In the genomic region with DNA sequence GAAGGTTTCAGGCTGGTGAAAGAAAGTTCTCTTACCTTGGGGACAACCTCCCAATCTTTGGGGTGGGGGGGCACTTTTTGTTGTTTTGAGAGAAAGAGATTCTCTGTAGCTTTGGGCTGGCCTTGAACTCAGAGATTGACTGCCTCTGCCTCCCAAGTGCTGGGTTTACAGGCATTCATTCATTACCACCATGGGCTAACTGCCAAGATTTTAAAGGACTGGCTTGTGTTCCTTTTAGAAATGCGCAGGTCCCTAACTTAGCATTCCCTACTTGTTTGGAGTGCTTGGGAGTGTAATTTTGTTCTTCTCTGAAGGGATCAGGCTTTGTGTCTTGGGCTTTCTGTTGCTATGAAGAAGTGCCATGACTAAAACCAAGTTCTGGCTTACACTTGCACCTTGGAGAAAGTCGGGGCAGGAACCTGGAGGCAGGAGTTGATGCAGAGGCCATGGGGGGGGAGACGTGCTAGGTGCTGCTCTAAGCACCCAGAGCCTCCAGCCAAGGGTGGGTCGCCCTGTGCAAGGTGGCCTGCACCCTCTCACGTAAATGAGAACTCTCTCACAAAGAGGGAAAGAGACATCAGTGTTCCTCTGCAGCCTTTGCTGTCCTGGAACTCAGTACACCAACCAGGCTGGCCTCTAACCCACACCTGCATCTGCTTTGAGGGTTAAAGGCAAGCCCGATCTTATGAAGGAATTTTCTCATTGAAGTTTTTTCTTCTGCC, we compare ENCODE assay signal across 9 mouse cellular contexts. TPM values are rescaled to one million over a fixed set of nuclear protein-coding genes. Genes with fewer than 3 reads are reported as not detected.
A peak's percentile ranks its signal among the peaks of the same experiment; 100 is the strongest.
DNase-seq lines count a peak whose midpoint lies in the region; ATAC-seq lines count a peak whose summit lies in the region.
"Had no signal": no experiment of that assay in that cellular context is flagged by ENCODE, and none has a peak within 500 bp of the region (broad histone marks: within the 10 kb centered on the region; RNA-seq: fewer than 3 reads in every experiment).

No protein-coding gene starts in this region.

- H3K4me3 ChIP-seq in heart, embryonic 14.5 days (ENCODE audit: control insufficient read depth in 1 of 2, insufficient read depth in 1 of 2, low read depth in 1 of 2, low read length in 2 of 2), result peak overlapping the region; percentile 69 to 82; a peak in 3 of 4 replicates
- H3K4me3 ChIP-seq in hindbrain, embryonic 13.5 days, result peak overlapping the region; percentile 80
- H3K4me3 ChIP-seq in midbrain, embryonic 11.5 days (ENCODE audit: low read depth, low read length), result no peak overlapping the region

- peaks cover 5 to 13% of the 10 kb centered on the region in 2 experiments for H3K4me1 ChIP-seq in heart, embryonic 14.5 days (ENCODE audit: control insufficient read depth in 2 of 2, insufficient read depth in 2 of 2, low read length in 2 of 2)
- H3K4me1 ChIP-seq in hindbrain, embryonic 13.5 days (replicated peaks), result peaks cover 22% of the 10 kb centered on the region
- peaks cover 11% of the 10 kb centered on the region for H3K4me1 ChIP-seq in midbrain, embryonic 11.5 days (ENCODE audit: control insufficient read depth, insufficient read depth, low read length)

- no peak for ATAC-seq in heart, embryonic 14.5 days (ENCODE audit: insufficient number of reproducible peaks, insufficient read depth, low FRiP score, low read depth)
- no peak for ATAC-seq in hindbrain, embryonic 13.5 days (ENCODE audit: low FRiP score)
- ATAC-seq in midbrain, embryonic 11.5 days (ENCODE audit: low FRiP score), result no peak
- ATAC-seq in megakaryocyte progenitor cell, adult 5-6 weeks (replicated peaks; ENCODE audit: poor library complexity), result no peak

- no peaks in the 10 kb centered on the region for H3K9me3 ChIP-seq in heart, embryonic 14.5 days (ENCODE audit: control insufficient read depth, low read length)
- H3K9me3 ChIP-seq in hindbrain, embryonic 13.5 days, result no peaks in the 10 kb centered on the region
- H3K9me3 ChIP-seq in midbrain, embryonic 11.5 days (ENCODE audit: control insufficient read depth, low read length), result no peaks in the 10 kb centered on the region

- peak overlapping the region; percentile 89 for H3K4me2 ChIP-seq in heart, embryonic 14.5 days (ENCODE audit: low read length)
- peak overlapping the region; percentile 89 for H3K4me2 ChIP-seq in hindbrain, embryonic 13.5 days
- H3K4me2 ChIP-seq in midbrain, embryonic 11.5 days, result peak overlapping the region; percentile 92

- intact Hi-C loops in heart, postnatal 25 days (cut with DNase I), result loop anchor here (2.0 to 5.0 kb wide), 2 partner anchors 37 to 197 kb away; no protein-coding TSS in a partner anchor
- intact Hi-C loops in gastrocnemius, postnatal 36 days (cut with DNase I), result no loop called here

- H3K36me3 ChIP-seq in heart, embryonic 14.5 days (ENCODE audit: control insufficient read depth, insufficient read depth, low read length), result peaks cover 27% of the 10 kb centered on the region
- H3K36me3 ChIP-seq in hindbrain, embryonic 13.5 days, result peaks cover 24% of the 10 kb centered on the region
- peaks cover 7% of the 10 kb centered on the region; the same call in 1 of the 2 replicates for H3K36me3 ChIP-seq in midbrain, embryonic 11.5 days (ENCODE audit: control insufficient read depth, insufficient read depth, low read length)

- H3K9ac ChIP-seq in heart, embryonic 14.5 days (ENCODE audit: low read length), result peak overlapping the region; percentile 98
- peak overlapping the region; percentile 98; the same call in 1 of the 2 replicates for H3K9ac ChIP-seq in hindbrain, embryonic 13.5 days
- H3K9ac ChIP-seq in midbrain, embryonic 11.5 days (ENCODE audit: low read length), result peak overlapping the region; percentile 97

- H3K27me3 ChIP-seq in heart, embryonic 14.5 days (ENCODE audit: control insufficient read depth, insufficient read depth, low read length), result no peaks in the 10 kb centered on the region
- no peaks in the 10 kb centered on the region for H3K27me3 ChIP-seq in hindbrain, embryonic 13.5 days
- H3K27me3 ChIP-seq in midbrain, embryonic 11.5 days (ENCODE audit: control insufficient read depth, insufficient read depth, low read length), result no peaks in the 10 kb centered on the region

- 78% methylated on average over 6 of the region's 6 CpGs for WGBS in heart, embryonic 14.5 days
- WGBS in hindbrain, embryonic 13.5 days, result 88% methylated on average over 6 of the region's 6 CpGs
- 87% methylated on average over 6 of the region's 6 CpGs for WGBS in midbrain, embryonic 11.5 days

- DNase-seq in heart, postnatal 25 days (ENCODE audit: low spot score), result no peak
- peak; percentile 49 for DNase-seq in NIH3T3 (ENCODE audit: low read depth)
- DNase-seq in midbrain, embryonic 11.5 days (ENCODE audit: low spot score, missing footprints), result peak; percentile 76
- DNase-seq in gastrocnemius, postnatal 36 days, result no peak
- no peak for DNase-seq in T-cell, adult 2 months (ENCODE audit: low spot score)
- DNase-seq: cerebellum, postnatal 25 days had no signal

- H3K27ac ChIP-seq in heart, embryonic 14.5 days (replicated peaks in 1 of 2; ENCODE audit: control insufficient read depth in 1 of 2, insufficient read depth in 1 of 2, low read depth in 2 of 2, low read length in 2 of 2), result no peak overlapping the region
- 0 out of 2 replicates have a peak overlapping the region, but pooled peaks have one; percentile 97 for H3K27ac ChIP-seq in hindbrain, embryonic 13.5 days
- no peak overlapping the region for H3K27ac ChIP-seq in midbrain, embryonic 11.5 days (ENCODE audit: low read depth, low read length)

RNA-seq across cellular contexts. Expression of gene Rpl13, which starts 2.1 kb away (rescaled TPM):
- polyA plus RNA-seq in heart, embryonic 14.5 days (2014; fragmentation: Nextera tagmentation; extraction: Ambion mirVana), result 1,025 and 1,098 TPM in 2 replicates
- 100 to 1,000 TPM; 426 to 434 TPM for total RNA-seq in heart, postnatal 25 days (2021)
- 766 and 789 TPM in 2 replicates for polyA plus RNA-seq in hindbrain, embryonic 13.5 days (2015; fragmentation: Nextera tagmentation; extraction: Ambion mirVana)
- polyA plus RNA-seq in midbrain, embryonic 11.5 days (2014; fragmentation: Nextera tagmentation; extraction: Ambion mirVana), result 1,312 and 1,403 TPM in 2 replicates
- 1,201 and 1,251 TPM in 2 replicates for total RNA-seq in megakaryocyte progenitor cell, adult 5-6 weeks (2015)
- 3,072 and 3,507 TPM in 2 replicates for total RNA-seq in megakaryocyte progenitor cell, adult 5-6 weeks (2017)
- total RNA-seq in gastrocnemius, postnatal 36 days (2021), result 100 to 1,000 TPM; 328 to 417 TPM

RNA-seq across cellular contexts. Expression of gene Cpne7, which starts 13.0 kb away (rescaled TPM):
- polyA plus RNA-seq in heart, embryonic 14.5 days (2014; fragmentation: Nextera tagmentation; extraction: Ambion mirVana), result 0.08 and 0.14 TPM in 2 replicates
- under 1 TPM; 0.36 to 0.39 TPM for total RNA-seq in heart, postnatal 25 days (2021)
- polyA plus RNA-seq in hindbrain, embryonic 13.5 days (2015; fragmentation: Nextera tagmentation; extraction: Ambion mirVana), result 0.53 and 0.87 TPM in 2 replicates
- polyA plus RNA-seq in midbrain, embryonic 11.5 days (2014; fragmentation: Nextera tagmentation; extraction: Ambion mirVana), result 0.07 TPM in 1 of 2 replicates, not detected in the other
- not detected in 2 replicates for total RNA-seq in megakaryocyte progenitor cell, adult 5-6 weeks (2015)
- total RNA-seq in megakaryocyte progenitor cell, adult 5-6 weeks (2017), result not detected in 2 replicates
- total RNA-seq in gastrocnemius, postnatal 36 days (2021), result under 1 TPM in 1 of 2 experiments, not detected in 1; 0.23 TPM

RNA-seq across cellular contexts. Expression of gene Spg7, which starts 41.5 kb away (rescaled TPM):
- 64.5 and 64.7 TPM in 2 replicates for polyA plus RNA-seq in heart, embryonic 14.5 days (2014; fragmentation: Nextera tagmentation; extraction: Ambion mirVana)
- 10 to 100 TPM; 77.4 to 78.7 TPM for total RNA-seq in heart, postnatal 25 days (2021)
- polyA plus RNA-seq in hindbrain, embryonic 13.5 days (2015; fragmentation: Nextera tagmentation; extraction: Ambion mirVana), result 45.9 and 48.7 TPM in 2 replicates
- 35.9 TPM in 2 replicates for polyA plus RNA-seq in midbrain, embryonic 11.5 days (2014; fragmentation: Nextera tagmentation; extraction: Ambion mirVana)
- total RNA-seq in megakaryocyte progenitor cell, adult 5-6 weeks (2015), result 33.1 and 49.6 TPM in 2 replicates
- total RNA-seq in megakaryocyte progenitor cell, adult 5-6 weeks (2017), result 61.1 and 74.1 TPM in 2 replicates
- 10 to 100 TPM; 60.6 to 71.8 TPM for total RNA-seq in gastrocnemius, postnatal 36 days (2021)

RNA-seq across cellular contexts. Expression of gene Sult5a1, which starts 53.9 kb away (rescaled TPM):
- polyA plus RNA-seq in heart, embryonic 14.5 days (2014; fragmentation: Nextera tagmentation; extraction: Ambion mirVana), result 4.3 and 6.0 TPM in 2 replicates
- total RNA-seq in heart, postnatal 25 days (2021), result 1 to 10 TPM in 1 of 2 experiments, under 1 TPM in 1; 0.56 to 1.1 TPM
- polyA plus RNA-seq in hindbrain, embryonic 13.5 days (2015; fragmentation: Nextera tagmentation; extraction: Ambion mirVana), result 1.5 and 2.2 TPM in 2 replicates
- 2.9 and 3.2 TPM in 2 replicates for polyA plus RNA-seq in midbrain, embryonic 11.5 days (2014; fragmentation: Nextera tagmentation; extraction: Ambion mirVana)
- not detected in 2 replicates for total RNA-seq in megakaryocyte progenitor cell, adult 5-6 weeks (2015)
- not detected in 2 replicates for total RNA-seq in megakaryocyte progenitor cell, adult 5-6 weeks (2017)
- total RNA-seq in gastrocnemius, postnatal 36 days (2021), result 1 to 10 TPM; 2.8 to 3.0 TPM

Comparison
In these comparisons a context has a peak if more than half of its experiments do, and no peak if none do; other contexts are left out.
1. DNase-seq: peak in NIH3T3 (single experiment) and midbrain, embryonic 11.5 days (single experiment); none in heart, postnatal 25 days (single experiment), gastrocnemius, postnatal 36 days (0 of 2) and T-cell, adult 2 months (single experiment).
2. Peak in every context shown above with its lines, with median percentiles within 50 percentile points of each other: H3K4me2 ChIP-seq and H3K9ac ChIP-seq.